Mouse (Mus musculus): ENCODE results near the gene Col6a6.

- TF ChIP-seq HCFC1 (IDR thresholded peaks at IDR 0.05; ENCODE audit: borderline replicate concordance, insufficient read depth, low read length): no peak
- no peak for TF ChIP-seq MAFK (IDR thresholded peaks at IDR 0.05; ENCODE audit: insufficient read depth, low read depth, low read length)
- no peak for TF ChIP-seq ZNF384 (IDR thresholded peaks at IDR 0.05; ENCODE audit: low read depth, low read length)
- TF ChIP-seq CHD2 (IDR thresholded peaks at IDR 0.05; ENCODE audit: low read depth, low read length): no peak
Measured at GRCm38 (mm10) chr9:105763625-105764024, 64.3 kb downstream of the Col6a6 start.
